Mouse (Mus musculus) lung, adult 2 months (tissue): ENCODE data around the gene Daglb. TPM values are rescaled to one million over a fixed set of nuclear protein-coding genes. Genes with fewer than 3 reads are reported as not detected.
"Not testable (repeated sequence)": the region's sequence is repeated elsewhere in the genome, so short reads cannot be mapped to it uniquely, and the experiment has no call there.

ENCODE experiments used
- DNase-seq: peaks from one replicate; pipeline ENCODE4 v3.0.0; 2022
- H3K4me1 ChIP-seq: fragments of 200-500 bp; 2 replicates; pipeline ENCODE4 v1.6.1; 2011; ENCODE audit warnings: low read length; ENCODE audit not compliant: control insufficient read depth, insufficient read depth
- H3K4me3 ChIP-seq: fragments of 200-500 bp; replicated peaks from 2 replicates; pipeline ENCODE3; 2011; ENCODE audit warnings: low read depth, mild to moderate bottlenecking, control low read depth, low read length; ENCODE audit errors: extremely low read depth
- CTCF ChIP-seq: fragments of 200-500 bp; IDR thresholded peaks from 2 replicates; pipeline ENCODE4 v1.5.1; 2011; ENCODE audit warnings: mild to moderate bottlenecking, low read length, control low read depth; ENCODE audit not compliant: insufficient read depth
- POLR2A ChIP-seq: fragments of 200-500 bp; IDR thresholded peaks from 2 replicates; pipeline ENCODE4 v1.6.1; 2011; ENCODE audit warnings: low read depth, mild to moderate bottlenecking, control low read depth, low read length, borderline replicate concordance; ENCODE audit errors: extremely low read depth
- WGBS: fragments of 180-500 bp; shearing (Covaris S2); methylation state at CpG from one replicate; pipeline ENCODE4 v1.1.7; 2018; 5-methylcytosine and 5-hydroxymethylcytosine counted together
- polyA plus RNA-seq: library from polyadenylated mRNA; depleted of rRNA; stranded (reverse); fragments of >200 nt; gene quantifications from 2 replicates; pipeline ENCODE4 v1.2.3, GENCODE M21; 2012

Daglb gene
- polyA plus RNA-seq, 1 experiment, result 18.1 TPM

- H3K4me1 ChIP-seq, result no peaks in the 10 kb centered on the region
- H3K4me3 ChIP-seq, result no peak overlapping the region
- TF ChIP-seq CTCF (no peak), POLR2A (no peak)
- WGBS, result 57% methylated on average over 4 of the region's 4 CpGs
- DNase-seq, result no peak
Observed at GRCm38 (mm10) chr5:143499686-143500085, 35.3 kb downstream of the Daglb start.

DNA sequence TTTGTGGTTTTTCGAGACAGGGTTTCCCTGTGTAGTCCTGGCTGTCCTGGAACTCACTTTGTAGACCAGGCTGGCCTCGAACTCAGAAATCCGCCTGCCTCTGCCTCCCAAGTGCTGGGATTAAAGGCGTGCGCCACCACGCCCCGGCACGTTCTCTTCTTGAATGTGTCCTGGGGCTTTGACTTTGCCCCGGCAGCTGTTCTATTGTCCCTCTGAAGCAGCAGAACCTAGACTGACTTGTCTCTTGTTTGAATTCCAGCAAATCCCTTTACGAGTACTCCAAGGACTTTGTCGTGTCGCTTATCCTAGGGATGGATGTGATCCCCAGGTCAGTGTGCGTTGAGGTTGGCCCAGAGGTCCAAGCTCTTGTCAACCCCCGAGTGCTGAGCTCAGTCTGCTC, 36.3 kb downstream of the Daglb start:
- not testable (repeated sequence) for H3K4me3 ChIP-seq, H3K4me1 ChIP-seq, DNase-seq
- WGBS, result 85% methylated on average over 14 of the region's 14 CpGs

DNA sequence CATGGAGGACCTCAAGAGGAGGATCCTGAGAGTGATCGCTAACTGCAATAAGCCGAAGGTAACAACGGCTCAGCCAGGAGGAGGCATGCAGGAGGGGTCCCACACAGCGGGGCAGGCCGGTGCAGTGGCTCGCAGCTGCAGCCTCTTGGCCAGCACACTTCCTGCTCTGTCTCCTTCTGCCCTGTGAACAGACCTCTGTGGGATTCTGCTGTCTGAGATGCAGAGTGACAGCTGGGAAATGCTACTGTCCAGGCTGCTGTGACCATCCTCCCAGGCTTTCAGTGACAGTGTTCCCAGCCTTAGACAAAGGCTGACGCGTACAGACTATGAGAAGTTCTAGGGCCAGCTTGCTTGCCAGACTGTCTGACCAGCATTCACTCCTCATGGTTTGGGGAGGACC, 36.8 kb downstream of the Daglb start:
- H3K4me1 ChIP-seq, result no peaks in the 10 kb centered on the region
- H3K4me3 ChIP-seq, result no peak overlapping the region
- TF ChIP-seq POLR2A (no peak), CTCF (no peak)
- WGBS, result 77% methylated on average over 8 of the region's 8 CpGs
- no peak for DNase-seq

GRCm38 (mm10) chr5:143501649-143502048, 37.3 kb downstream of the Daglb start:
- no peak for DNase-seq
- WGBS, result 69% methylated on average over 2 of the region's 2 CpGs
- Histone ChIP-seq H3K4me1 (no peaks in the 10 kb centered on the region), H3K4me3 (no peak overlapping the region)
- TF ChIP-seq POLR2A (no peak), CTCF (no peak)

DNA sequence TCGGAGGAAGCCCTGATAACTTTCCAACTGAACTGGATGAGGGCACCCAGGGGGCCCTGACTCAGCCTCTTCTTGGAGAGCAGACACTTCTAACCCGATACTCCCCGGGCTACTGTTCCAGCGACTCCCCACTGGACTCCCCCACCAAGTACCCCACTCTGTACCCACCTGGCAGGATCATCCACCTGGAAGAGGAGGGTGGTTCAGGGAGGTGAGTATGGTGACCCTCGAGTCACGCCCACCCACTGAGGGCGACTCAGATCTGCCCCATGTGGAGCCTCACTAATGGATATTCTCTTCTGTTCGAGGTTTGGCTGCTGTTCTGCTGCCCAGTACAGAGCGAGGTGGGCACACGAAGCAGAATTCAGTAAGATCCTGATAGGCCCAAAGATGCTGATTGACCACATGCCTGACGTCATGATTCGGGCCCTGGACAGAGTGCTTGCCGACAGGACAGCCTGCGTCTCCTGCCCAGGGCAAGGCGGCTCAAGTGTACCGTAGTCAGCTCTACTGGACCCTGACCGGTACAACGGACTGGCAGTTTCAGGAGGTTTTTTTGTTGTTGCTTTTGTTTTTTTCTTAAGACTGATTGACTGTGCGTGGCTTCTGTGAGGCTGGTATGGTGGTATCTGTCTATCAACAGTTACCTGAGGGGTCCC, 38.6 kb downstream of the Daglb start:
- TF ChIP-seq CTCF, result no peak
- TF ChIP-seq POLR2A, result no peak
- Histone ChIP-seq H3K4me1 (peaks cover 7% of the 10 kb centered on the region), H3K4me3 (no peak overlapping the region)
- DNase-seq, result no peak
- 86% methylated on average over 19 of the region's 19 CpGs for WGBS

GRCm38 (mm10) chr5:143503740-143504139, 39.4 kb downstream of the Daglb start:
- WGBS, result 88% methylated on average over 6 of the region's 6 CpGs
- no peak for DNase-seq
- TF ChIP-seq POLR2A, result no peak
- no peak for TF ChIP-seq CTCF
- peaks cover 12% of the 10 kb centered on the region for H3K4me1 ChIP-seq
- no peak overlapping the region for H3K4me3 ChIP-seq

GRCm38 (mm10) chr5:143504453-143504852, 40.1 kb downstream of the Daglb start:
- Histone ChIP-seq H3K4me3 (no peak overlapping the region), H3K4me1 (peaks cover 17% of the 10 kb centered on the region)
- DNase-seq, result no peak
- no peak for TF ChIP-seq POLR2A
- peak; percentile 48 for TF ChIP-seq CTCF
- 57% methylated on average over 3 of the region's 3 CpGs for WGBS

GRCm38 (mm10) chr5:143505056-143505455, 40.7 kb downstream of the Daglb start:
- no peak for DNase-seq
- WGBS, result 76% methylated on average over 8 of the region's 8 CpGs
- Histone ChIP-seq H3K4me3 (no peak overlapping the region), H3K4me1 (peaks cover 23% of the 10 kb centered on the region)
- TF ChIP-seq POLR2A (no peak), CTCF (no peak)

DNA sequence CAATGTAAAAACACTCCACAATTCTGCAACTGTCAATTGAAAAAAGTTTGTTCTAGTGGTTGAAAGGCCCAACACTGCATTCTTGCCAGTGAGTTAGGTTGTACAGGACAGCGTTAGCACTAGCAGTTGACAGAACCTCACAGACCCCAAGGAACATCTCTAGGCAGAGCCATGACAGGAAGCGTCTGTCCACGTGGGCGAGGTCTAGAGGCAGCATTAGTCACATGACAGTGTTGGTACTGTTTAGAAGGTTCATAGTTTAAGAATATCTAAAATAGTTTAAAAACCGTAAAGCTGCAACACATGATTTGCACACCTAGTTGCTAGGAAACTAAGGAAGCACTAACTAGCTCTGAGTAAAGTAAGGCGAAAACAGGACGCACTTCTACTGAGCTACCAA, 41.2 kb downstream of the Daglb start:
- TF ChIP-seq POLR2A, result no peak
- no peak for TF ChIP-seq CTCF
- Histone ChIP-seq H3K4me3 (no peak overlapping the region), H3K4me1 (peaks cover 26% of the 10 kb centered on the region)
- no peak for DNase-seq
- 63% methylated on average over 7 of the region's 7 CpGs for WGBS

- TF ChIP-seq CTCF (no peak), POLR2A (no peak)
- 36% methylated on average over 9 of the region's 9 CpGs for WGBS
- peaks cover 50% of the 10 kb centered on the region for H3K4me1 ChIP-seq
- no peak for DNase-seq
- no peak overlapping the region for H3K4me3 ChIP-seq
Observed at GRCm38 (mm10) chr5:143509294-143509693, 44.9 kb downstream of the Daglb start.
